Mouse (Mus musculus) heart, adult 2 months (tissue): ENCODE data around the gene Sec14l1. TPM values are rescaled to one million over a fixed set of nuclear protein-coding genes. Genes with fewer than 3 reads are reported as not detected.

Experiments
- DNase-seq, 2 experiments: peaks; one replicate each; pipeline ENCODE4 v3.0.0; 2021
- H3K27ac ChIP-seq: fragments of 200-600 bp; 2 replicates; pipeline ENCODE4 v1.8.1; 2022
- H3K27me3 ChIP-seq: fragments of 200-500 bp; 2 replicates; pipeline ENCODE4 v1.6.1; 2012; ENCODE audit warnings: mild to moderate bottlenecking, low read length, inconsistent platforms, mixed read lengths; ENCODE audit not compliant: control insufficient read depth, insufficient read depth
- H3K36me3 ChIP-seq: fragments of 200-500 bp; 2 replicates; pipeline ENCODE4 v1.6.1; 2012; ENCODE audit warnings: low read length, inconsistent platforms; ENCODE audit not compliant: control insufficient read depth, insufficient read depth
- H3K4me1 ChIP-seq: fragments of 200-500 bp; 2 replicates; pipeline ENCODE4 v1.6.1; 2011; ENCODE audit warnings: low read length; ENCODE audit not compliant: control insufficient read depth, insufficient read depth
- H3K4me3 ChIP-seq: fragments of 200-600 bp; 2 replicates; pipeline ENCODE4 v1.8.1; 2022
- H3K79me2 ChIP-seq: fragments of 200-500 bp; replicated peaks from 2 replicates; pipeline ENCODE4 v1.6.1; 2012; ENCODE audit warnings: mild to moderate bottlenecking, inconsistent platforms, low read length, moderate library complexity, mixed read lengths; ENCODE audit not compliant: control insufficient read depth, insufficient read depth
- H3K9ac ChIP-seq: fragments of 200-500 bp; 2 replicates; pipeline ENCODE4 v1.6.1; 2012; ENCODE audit warnings: low read depth, mild to moderate bottlenecking, control low read depth, inconsistent platforms, low read length, mixed read lengths
- CTCF ChIP-seq: fragments of 200-600 bp; IDR thresholded peaks from 2 replicates; pipeline ENCODE4 v1.8.1; 2022; ENCODE audit warnings: antibody characterized with exemption, mild to moderate bottlenecking, moderate library complexity
- EP300 ChIP-seq: fragments of 200-500 bp; IDR thresholded peaks from 2 replicates; pipeline ENCODE4 v1.6.1; 2011; ENCODE audit warnings: low read depth, low read length, control low read depth; ENCODE audit not compliant: insufficient read depth
- POLR2A ChIP-seq: fragments of 200-500 bp; IDR thresholded peaks from 2 replicates; pipeline ENCODE4 v1.6.1; 2011; ENCODE audit warnings: mild to moderate bottlenecking, low read depth, low read length, control low read depth; ENCODE audit not compliant: insufficient read depth
- WGBS: fragments of 180-500 bp; shearing (Covaris S2); methylation state at CpG from one replicate; pipeline ENCODE4 v1.1.7; 2018; 5-methylcytosine and 5-hydroxymethylcytosine counted together
- intact Hi-C: fragments of 180-260 bp; cut with DNase I; formaldehyde crosslinking; loops from one replicate; pipeline ENCODE4 v1.15.1; 2025
- polyA plus RNA-seq: library from polyadenylated mRNA; depleted of rRNA; stranded (reverse); fragments of >200 nt; gene quantifications from 2 replicates; pipeline ENCODE4 v1.2.3, GENCODE M21; 2012
- total RNA-seq, 2 experiments: library from RNA; stranded (reverse); gene quantifications; 2 replicates each; pipeline ENCODE4 v1.2.3; 2021

Sec14l1 gene
- total and polyA plus RNA-seq, 3 experiments, result 65.4 to 89.5 (median 71.5) TPM

DNA sequence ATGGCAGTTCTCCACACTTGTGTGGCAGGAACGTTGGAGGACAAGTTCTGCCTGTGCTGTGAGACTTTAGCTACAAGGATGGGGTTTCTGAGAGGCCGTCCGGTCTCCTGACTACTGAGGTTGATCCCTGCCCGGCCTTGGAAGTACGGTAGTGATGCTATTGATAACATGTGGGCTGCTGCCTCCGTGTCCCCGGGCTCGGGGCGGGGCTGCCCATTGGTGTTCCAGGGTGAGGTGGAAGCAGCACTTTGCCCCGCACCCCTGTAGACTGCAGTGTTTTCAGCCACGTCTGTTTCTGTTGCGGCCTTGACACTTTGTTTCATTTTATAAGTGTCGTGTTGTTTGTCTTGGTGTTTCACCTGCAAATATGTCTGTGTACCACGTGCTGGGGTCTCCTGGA is 21.9 kb downstream of the Sec14l1 start:
- Histone ChIP-seq H3K4me1 (peaks cover 38% of the 10 kb centered on the region), H3K9ac (no peak overlapping the region), H3K27ac (peak overlapping the region; percentile 60), H3K79me2 (peaks cover 8% of the 10 kb centered on the region), H3K4me3 (no peak overlapping the region), H3K36me3 (peaks cover 10% of the 10 kb centered on the region; the same call in 1 of the 2 replicates), H3K27me3 (no peaks in the 10 kb centered on the region)
- no peak for DNase-seq
- intact Hi-C loops, result no loop called here
- WGBS, result 59% methylated on average over 14 of the region's 14 CpGs
- TF ChIP-seq CTCF (no peak), EP300 (no peak), POLR2A (no peak)

DNA sequence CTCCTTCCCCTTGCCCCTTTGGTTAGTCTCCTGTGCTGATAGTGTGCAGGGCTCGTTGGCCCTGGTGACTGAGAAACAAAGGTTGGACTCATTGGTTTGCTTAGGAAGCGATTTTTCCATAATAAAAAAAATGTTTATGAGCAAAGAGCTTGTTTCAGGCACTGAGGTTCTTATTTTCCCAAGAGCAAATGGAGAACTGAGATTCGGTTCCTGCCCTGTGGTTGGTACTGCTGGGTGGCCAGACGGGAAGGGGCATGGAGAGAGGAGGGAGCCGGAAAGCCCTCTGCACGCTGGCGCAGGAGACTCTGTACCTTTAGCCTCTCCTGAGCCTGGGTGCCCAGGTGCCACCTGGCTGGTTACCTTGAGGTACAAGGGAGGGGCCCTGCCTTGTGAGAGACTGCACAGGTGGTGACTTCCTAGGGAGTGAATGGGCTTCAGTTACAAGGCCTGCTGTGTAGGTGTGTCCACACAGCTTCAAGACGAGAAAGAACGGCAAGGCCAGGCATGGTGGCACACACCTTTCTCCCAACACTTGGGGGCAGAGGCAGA is 23.3 kb downstream of the Sec14l1 start:
- TF ChIP-seq POLR2A (no peak), EP300 (no peak), CTCF (no peak)
- DNase-seq, result no peak
- H3K9ac ChIP-seq, result no peak overlapping the region
- peak overlapping the region; percentile 1 for H3K27ac ChIP-seq
- H3K79me2 ChIP-seq, result peaks cover 8% of the 10 kb centered on the region
- intact Hi-C loops, result no loop called here
- no peak overlapping the region for H3K4me3 ChIP-seq
- WGBS, result 80% methylated on average over 9 of the region's 9 CpGs
- peaks cover 43% of the 10 kb centered on the region for H3K4me1 ChIP-seq
- peaks cover 10% of the 10 kb centered on the region; the same call in 1 of the 2 replicates for H3K36me3 ChIP-seq
- H3K27me3 ChIP-seq, result no peaks in the 10 kb centered on the region

DNA sequence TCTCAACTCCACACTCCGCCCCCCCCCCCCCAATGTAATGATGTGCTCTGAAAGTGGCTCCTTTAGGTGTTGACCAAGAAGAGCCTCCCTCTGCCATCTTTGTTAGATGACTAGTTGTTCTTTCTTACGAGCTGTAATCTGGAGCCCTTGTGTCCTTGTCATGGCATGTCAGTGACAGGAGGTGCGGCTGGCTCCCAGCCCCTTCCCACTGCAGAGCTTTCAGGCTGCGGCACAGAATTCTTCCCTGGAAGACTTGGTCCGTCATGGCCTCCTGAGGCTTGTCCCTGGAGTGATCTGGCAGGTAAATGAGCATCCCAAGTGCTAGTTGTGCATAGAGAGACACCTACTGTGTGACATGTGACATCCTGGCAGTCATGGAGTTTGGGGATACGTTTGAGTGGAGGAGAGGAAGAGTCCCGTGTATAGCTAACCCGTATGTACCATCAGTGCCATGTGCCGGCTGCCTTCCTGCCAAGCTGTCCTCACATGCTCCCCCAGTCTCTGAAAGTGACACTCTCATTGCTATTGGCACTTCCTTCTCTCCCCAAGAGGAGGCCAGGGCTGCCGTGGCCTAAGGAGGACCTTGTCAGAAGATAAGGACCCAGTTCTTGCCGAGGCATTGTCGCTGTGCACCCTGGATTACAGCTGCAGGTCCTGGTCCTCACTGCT is 24.0 kb downstream of the Sec14l1 start:
- Histone ChIP-seq H3K79me2 (peaks cover 8% of the 10 kb centered on the region), H3K4me1 (peaks cover 41% of the 10 kb centered on the region), H3K36me3 (peaks cover 10% of the 10 kb centered on the region; the same call in 1 of the 2 replicates), H3K4me3 (no peak overlapping the region), H3K9ac (no peak overlapping the region), H3K27me3 (no peaks in the 10 kb centered on the region), H3K27ac (peak overlapping the region; percentile 42)
- peak; percentile 61 to 74 for DNase-seq
- 37% methylated on average over 12 of the region's 12 CpGs for WGBS
- TF ChIP-seq CTCF (peak; percentile 42), EP300 (peak; percentile 92), POLR2A (no peak)
- intact Hi-C loops, result no loop called here

GRCm38 (mm10) chr11:117141376-117142001 is 26.5 kb downstream of the Sec14l1 start:
- H3K27ac ChIP-seq, result no peak overlapping the region
- H3K79me2 ChIP-seq, result peaks cover 11% of the 10 kb centered on the region
- no peak for DNase-seq
- H3K9ac ChIP-seq, result no peak overlapping the region
- H3K27me3 ChIP-seq, result no peaks in the 10 kb centered on the region
- peaks cover 25% of the 10 kb centered on the region for H3K4me1 ChIP-seq
- WGBS, result 85% methylated on average over 18 of the region's 18 CpGs
- intact Hi-C loops, result no loop called here
- no peak overlapping the region for H3K4me3 ChIP-seq
- peaks cover 6% of the 10 kb centered on the region; the same call in 1 of the 2 replicates for H3K36me3 ChIP-seq
- no peak for TF ChIP-seq CTCF
- TF ChIP-seq POLR2A, result no peak
- TF ChIP-seq EP300, result no peak

DNA sequence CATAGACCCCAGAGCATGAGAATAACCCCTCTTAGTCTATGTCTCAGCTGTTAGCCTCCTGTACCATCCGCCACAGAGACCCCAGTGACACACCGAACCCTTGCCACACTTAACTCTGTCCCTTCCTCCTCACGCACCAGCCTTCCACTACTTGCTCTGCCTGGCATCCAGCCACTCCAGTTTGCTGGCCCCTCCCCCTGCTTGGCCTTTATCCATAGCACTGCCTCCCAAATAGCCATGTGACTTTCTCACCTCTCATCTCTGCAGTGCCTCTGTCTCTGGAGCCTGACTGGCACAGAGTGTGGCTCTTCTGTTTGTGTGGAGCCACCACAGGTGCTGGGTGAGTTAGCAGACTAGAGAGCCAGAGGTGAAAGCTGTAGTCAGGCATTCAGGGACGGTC is 27.5 kb downstream of the Sec14l1 start:
- H3K4me3 ChIP-seq, result no peak overlapping the region
- H3K9ac ChIP-seq, result no peak overlapping the region
- H3K79me2 ChIP-seq, result peaks cover 9% of the 10 kb centered on the region
- peaks cover 4% of the 10 kb centered on the region; the same call in 1 of the 2 replicates for H3K36me3 ChIP-seq
- 60% methylated on average over 4 of the region's 4 CpGs for WGBS
- TF ChIP-seq CTCF (no peak), POLR2A (no peak), EP300 (no peak)
- intact Hi-C loops, result no loop called here
- H3K27me3 ChIP-seq, result no peaks in the 10 kb centered on the region
- no peak overlapping the region for H3K27ac ChIP-seq
- H3K4me1 ChIP-seq, result peaks cover 23% of the 10 kb centered on the region
- peak in 1 of 2 experiments; percentile 46 for DNase-seq
